Mouse (Mus musculus): ENCODE data around the gene Tmem240. TPM values are rescaled to one million over a fixed set of nuclear protein-coding genes. Genes with fewer than 3 reads are reported as not detected.

The Tmem240 gene
- polyA plus RNA-seq, 1 experiment = 1.3 TPM

DNA sequence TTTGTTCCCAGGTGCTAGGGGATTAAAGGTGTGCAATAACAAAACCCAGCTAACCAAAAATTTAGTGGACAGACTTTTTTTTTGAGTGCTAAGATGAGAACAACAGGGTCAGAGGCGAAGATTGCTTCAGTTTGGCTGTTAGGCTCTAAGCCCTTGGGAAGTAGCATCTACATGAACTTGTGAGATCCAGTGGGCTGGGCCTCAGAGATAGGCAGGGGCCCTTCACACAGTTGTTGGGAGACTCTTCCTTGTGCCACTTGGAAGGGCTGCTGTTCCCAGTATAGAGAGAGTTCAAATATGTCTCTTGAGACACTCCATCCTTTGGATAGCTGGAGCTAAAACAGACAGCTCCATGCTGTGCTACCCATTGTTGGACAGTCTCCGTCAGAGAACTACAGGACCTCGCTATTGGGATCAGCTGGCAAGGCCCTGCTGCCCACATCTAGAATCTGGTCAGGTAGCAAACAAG lies 55.5 kb downstream of the Tmem240 start, which contains the start of gene Ankrd65:
Gene Ankrd65, plus strand, starts transcription at position 419 of the 469 bp plus-strand sequence.
- no peak for TF ChIP-seq POLR2A (IDR thresholded peaks at IDR 0.05; ENCODE audit: borderline replicate concordance, low read depth, low read length)
- no peak for TF ChIP-seq CTCF (IDR thresholded peaks at IDR 0.05; ENCODE audit: low read depth, low read length)
- no peak within 1 kb of the TSS for H3K4me3 ChIP-seq (ENCODE audit: insufficient read depth, low read length)
- no peak within 1 kb of the TSS for H3K27ac ChIP-seq (ENCODE audit: insufficient read depth, low read depth, low read length)
- H3K4me1 ChIP-seq (ENCODE audit: control insufficient read depth, insufficient read depth, low read length) = no peaks in the 10 kb centered on the region

Other genes with a start within 250 kb of the Tmem240 start
- 383 and 389 TPM in 2 replicates for gene Gnb1, start 243.4 kb upstream of the Tmem240 start, polyA plus RNA-seq (2012; ENCODE audit: insufficient read depth, insufficient read length, missing spikeins)
- gene Nadk, start 172.4 kb upstream of the Tmem240 start, polyA plus RNA-seq (2012; ENCODE audit: insufficient read depth, insufficient read length, missing spikeins) = 342 and 382 TPM in 2 replicates
- 11.2 and 11.4 TPM in 2 replicates for gene Slc35e2, start 133.4 kb upstream of the Tmem240 start, polyA plus RNA-seq (2012; ENCODE audit: insufficient read depth, insufficient read length, missing spikeins)
- gene Cdk11b, start 109.9 kb upstream of the Tmem240 start, polyA plus RNA-seq (2012; ENCODE audit: insufficient read depth, insufficient read length, missing spikeins) = 102 and 117 TPM in 2 replicates
- gene Gm10563, start 89.4 kb upstream of the Tmem240 start, polyA plus RNA-seq (2012; ENCODE audit: insufficient read depth, insufficient read length, missing spikeins) = not detected in 2 replicates
- 0.64 and 1.9 TPM in 2 replicates for gene Mmp23, start 81.4 kb upstream of the Tmem240 start, polyA plus RNA-seq (2012; ENCODE audit: insufficient read depth, insufficient read length, missing spikeins)
- gene Mib2, start 65.6 kb upstream of the Tmem240 start, polyA plus RNA-seq (2012; ENCODE audit: insufficient read depth, insufficient read length, missing spikeins) = 39.9 and 48.7 TPM in 2 replicates
- 1.0 and 1.6 TPM in 2 replicates for gene Fndc10, start 40.5 kb upstream of the Tmem240 start, polyA plus RNA-seq (2012; ENCODE audit: insufficient read depth, insufficient read length, missing spikeins)
- 99.3 and 107 TPM in 2 replicates for gene Ssu72, start 30.0 kb upstream of the Tmem240 start, polyA plus RNA-seq (2012; ENCODE audit: insufficient read depth, insufficient read length, missing spikeins)
- 13.6 and 19.1 TPM in 2 replicates for gene Atad3a, start 26.3 kb downstream of the Tmem240 start, polyA plus RNA-seq (2012; ENCODE audit: insufficient read depth, insufficient read length, missing spikeins)
- gene Vwa1, start 39.9 kb downstream of the Tmem240 start, polyA plus RNA-seq (2012; ENCODE audit: insufficient read depth, insufficient read length, missing spikeins) = not detected in 2 replicates
- gene Tmem88b, start 51.1 kb downstream of the Tmem240 start, polyA plus RNA-seq (2012; ENCODE audit: insufficient read depth, insufficient read length, missing spikeins) = 0.23 TPM in 1 of 2 replicates, not detected in the other
- gene Ankrd65, start 55.6 kb downstream of the Tmem240 start, polyA plus RNA-seq (2012; ENCODE audit: insufficient read depth, insufficient read length, missing spikeins) = not detected in 2 replicates
- 81.6 and 99.5 TPM in 2 replicates for gene Mrpl20, start 68.1 kb downstream of the Tmem240 start, polyA plus RNA-seq (2012; ENCODE audit: insufficient read depth, insufficient read length, missing spikeins)
- 100 and 112 TPM in 2 replicates for gene Ccnl2, start 77.7 kb downstream of the Tmem240 start, polyA plus RNA-seq (2012; ENCODE audit: insufficient read depth, insufficient read length, missing spikeins)
- gene Aurkaip1, start 96.5 kb downstream of the Tmem240 start, polyA plus RNA-seq (2012; ENCODE audit: insufficient read depth, insufficient read length, missing spikeins) = 99.3 and 105 TPM in 2 replicates
- gene Mxra8, start 104.9 kb downstream of the Tmem240 start, polyA plus RNA-seq (2012; ENCODE audit: insufficient read depth, insufficient read length, missing spikeins) = 1.2 and 2.7 TPM in 2 replicates
- gene Dvl1, start 112.6 kb downstream of the Tmem240 start, polyA plus RNA-seq (2012; ENCODE audit: insufficient read depth, insufficient read length, missing spikeins) = 20.9 and 27.3 TPM in 2 replicates
- 0.62 and 0.68 TPM in 2 replicates for gene Tas1r3, start 128.6 kb downstream of the Tmem240 start, polyA plus RNA-seq (2012; ENCODE audit: insufficient read depth, insufficient read length, missing spikeins)
- gene Cptp, start 134.6 kb downstream of the Tmem240 start, polyA plus RNA-seq (2012; ENCODE audit: insufficient read depth, insufficient read length, missing spikeins) = 11.6 and 13.9 TPM in 2 replicates
- 21.4 and 23.0 TPM in 2 replicates for gene Ints11, start 134.7 kb downstream of the Tmem240 start, polyA plus RNA-seq (2012; ENCODE audit: insufficient read depth, insufficient read length, missing spikeins)
- 10.7 and 13.2 TPM in 2 replicates for gene Pusl1, start 157.0 kb downstream of the Tmem240 start, polyA plus RNA-seq (2012; ENCODE audit: insufficient read depth, insufficient read length, missing spikeins)
- 15.8 and 18.1 TPM in 2 replicates for gene Acap3, start 157.0 kb downstream of the Tmem240 start, polyA plus RNA-seq (2012; ENCODE audit: insufficient read depth, insufficient read length, missing spikeins)
- 78.3 and 85.9 TPM in 2 replicates for gene Ube2j2, start 209.0 kb downstream of the Tmem240 start, polyA plus RNA-seq (2012; ENCODE audit: insufficient read depth, insufficient read length, missing spikeins)
- gene C1qtnf12, start 227.5 kb downstream of the Tmem240 start, polyA plus RNA-seq (2012; ENCODE audit: insufficient read depth, insufficient read length, missing spikeins) = 32.4 and 42.7 TPM in 2 replicates